In genomic region chr15:96690829-96691228, GRCm38 (mm10) we compare ENCODE assay signal across 12 mouse cellular contexts.
"Had no signal": no experiment of that assay in that cellular context is flagged by ENCODE, and none has a peak within 500 bp of the region (broad histone marks: within the 10 kb centered on the region; RNA-seq: fewer than 3 reads in every experiment).

No protein-coding gene starts in this region.

- H3K27me3 ChIP-seq: kidney, embryonic 15.5 days; limb, embryonic 13.5 days; stomach, embryonic 15.5 days had no signal

- H3K4me3 ChIP-seq: kidney, embryonic 15.5 days; limb, embryonic 13.5 days; midbrain, embryonic 10.5 days; stomach, embryonic 15.5 days had no signal

- H3K9ac ChIP-seq: kidney, embryonic 15.5 days; limb, embryonic 13.5 days; liver, embryonic 14.5 days; stomach, embryonic 15.5 days had no signal

- H3K9me3 ChIP-seq: kidney, embryonic 15.5 days; limb, embryonic 13.5 days; midbrain, embryonic 10.5 days; stomach, embryonic 15.5 days had no signal

- H3K4me2 ChIP-seq: kidney, embryonic 15.5 days; limb, embryonic 13.5 days; stomach, embryonic 15.5 days had no signal

- H3K27ac ChIP-seq: kidney, embryonic 15.5 days; limb, embryonic 13.5 days; liver, embryonic 14.5 days; midbrain, embryonic 10.5 days; stomach, embryonic 15.5 days had no signal

- DNase-seq: kidney, adult 2 months; kidney, postnatal 14 days; left cerebral cortex, postnatal 4 days; lung, adult 18-20 months; thymus, adult 2 months; thymus, postnatal 25 days had no signal

- ATAC-seq: midbrain, embryonic 16.5 days had no signal
